Mouse (Mus musculus) regulatory T cell (primary cell): ENCODE measurements around the gene Osbpl2.

Experiments
- in situ Hi-C: fragments of 300-600 bp; cut with MboI, MseI; formaldehyde crosslinking; loops from one replicate; pipeline ENCODE4 v1.15.1; 2025; ENCODE audit warnings: high pct_unique_total_duplicates

The Osbpl2 gene

GRCm38 (mm10) chr2:180104659-180105377 is 14.3 kb upstream of the Osbpl2 start:
- in situ Hi-C loops, result no loop called here

GRCm38 (mm10) chr2:180105441-180106190 is 13.5 kb upstream of the Osbpl2 start:
- in situ Hi-C loops, result no loop called here

- in situ Hi-C loops, result no loop called here
Observed at GRCm38 (mm10) chr2:180107081-180107480, 12.0 kb upstream of the Osbpl2 start.

GRCm38 (mm10) chr2:180108285-180108684 is 10.8 kb upstream of the Osbpl2 start:
- in situ Hi-C loops, result no loop called here

- in situ Hi-C loops, result no loop called here
Observed at GRCm38 (mm10) chr2:180113909-180114890, 4.9 kb upstream of the Osbpl2 start.

GRCm38 (mm10) chr2:180115279-180115678 is 3.8 kb upstream of the Osbpl2 start:
- in situ Hi-C loops, result no loop called here

- in situ Hi-C loops, result no loop called here
Observed at GRCm38 (mm10) chr2:180116081-180116493, 3.0 kb upstream of the Osbpl2 start.

GRCm38 (mm10) chr2:180116741-180117484 is 2.2 kb upstream of the Osbpl2 start:
- in situ Hi-C loops, result no loop called here

- in situ Hi-C loops, result no loop called here
Observed at GRCm38 (mm10) chr2:180117485-180118194, 1.5 kb upstream of the Osbpl2 start.

- in situ Hi-C loops, result no loop called here
Observed at GRCm38 (mm10) chr2:180119439-180120291, 559 bp downstream of the Osbpl2 start.

- in situ Hi-C loops, result no loop called here
Observed at GRCm38 (mm10) chr2:180120292-180120761, 1.2 kb downstream of the Osbpl2 start.

- in situ Hi-C loops, result no loop called here
Observed at GRCm38 (mm10) chr2:180124192-180124591, 5.1 kb downstream of the Osbpl2 start.

GRCm38 (mm10) chr2:180126195-180126594 is 7.1 kb downstream of the Osbpl2 start:
- in situ Hi-C loops, result no loop called here

GRCm38 (mm10) chr2:180127675-180128074 is 8.6 kb downstream of the Osbpl2 start:
- in situ Hi-C loops, result no loop called here

- in situ Hi-C loops, result no loop called here
Observed at GRCm38 (mm10) chr2:180133231-180133630, 14.1 kb downstream of the Osbpl2 start.

GRCm38 (mm10) chr2:180133911-180134310 is 14.8 kb downstream of the Osbpl2 start:
- in situ Hi-C loops, result no loop called here

GRCm38 (mm10) chr2:180135414-180135813 is 16.3 kb downstream of the Osbpl2 start:
- in situ Hi-C loops, result no loop called here

GRCm38 (mm10) chr2:180146091-180146490 is 27.0 kb downstream of the Osbpl2 start:
- in situ Hi-C loops, result loop anchor here (10.0 kb wide), 1 partner anchor 1341 kb away; no protein-coding TSS in a partner anchor

- in situ Hi-C loops, result loop anchor here (10.0 kb wide), 1 partner anchor 1343 kb away; no protein-coding TSS in a partner anchor
Observed at GRCm38 (mm10) chr2:180147379-180147778, 28.3 kb downstream of the Osbpl2 start.
